Mouse (Mus musculus): Measurements from ENCODE around the gene Cog8. TPM values are rescaled to one million over a fixed set of nuclear protein-coding genes. Genes with fewer than 3 reads are reported as not detected.

Gene Cog8
- total and polyA plus RNA-seq, 3 experiments, result 27.0 to 27.2 TPM; not detected in 1

DNA sequence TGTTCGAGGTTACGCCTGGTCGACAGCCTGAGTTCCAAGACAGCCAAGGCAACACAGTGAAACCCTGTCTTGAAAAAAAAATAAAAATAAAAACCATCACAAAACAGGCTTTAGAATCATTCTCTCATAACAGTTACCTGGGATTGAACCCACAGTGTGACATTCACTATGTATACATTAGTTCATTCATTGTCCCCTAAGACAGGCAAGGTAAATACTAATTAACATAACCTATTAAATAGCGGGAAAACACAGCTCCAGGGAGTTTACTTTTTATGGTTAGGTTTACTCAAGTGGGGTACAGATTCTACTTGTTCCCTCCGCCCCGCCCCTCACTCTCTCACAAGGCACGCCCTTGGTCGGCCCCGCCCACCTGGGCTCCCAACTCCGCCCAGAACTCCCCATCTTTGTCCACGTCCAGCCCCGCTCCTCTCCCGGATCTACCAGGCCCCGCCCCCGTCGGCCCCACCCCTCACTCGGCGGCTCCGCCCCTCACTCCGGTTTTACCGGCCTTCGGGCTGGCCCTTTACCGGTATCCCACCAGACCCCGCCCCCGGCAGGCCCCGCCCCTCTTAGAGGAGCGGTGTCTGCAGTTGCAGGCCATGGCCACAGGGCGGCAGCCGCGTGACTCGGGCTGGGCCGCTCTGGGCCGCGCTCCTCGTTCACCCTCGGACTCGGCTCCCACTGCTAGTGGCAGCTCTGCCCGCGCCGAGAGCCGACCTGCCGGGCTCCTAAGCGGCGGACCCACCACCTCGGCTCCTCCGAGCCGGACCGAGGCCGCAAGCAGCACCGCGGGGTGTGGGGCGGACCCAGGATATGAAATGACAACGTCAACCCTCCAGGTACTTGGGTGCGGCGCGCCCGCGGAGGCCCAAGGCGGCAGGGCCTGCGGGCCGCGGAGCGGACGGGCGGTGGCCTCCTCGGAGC is 25.6 kb downstream of the Cog8 start, which contains the start of gene Vps4a (continued):
- TF ChIP-seq USF1 (IDR thresholded peaks at IDR 0.05; ENCODE audit: low read depth, low read length) (peak; percentile 44), POLR2A (IDR thresholded peaks at IDR 0.05; ENCODE audit: control insufficient read depth in 1 of 2, insufficient read depth in 1 of 2, low read depth in 1 of 2, low read length in 2 of 2, poor library complexity in 1 of 2) (peak; percentile 78 to 96; a peak in 3 of 4 replicates), RCOR1 (IDR thresholded peaks at IDR 0.05; ENCODE audit: low read depth, low read length) (no peak), KAT2A (conservative IDR thresholded peaks at IDR 0.05; ENCODE audit: low read depth, low read length) (no peak; the same call in 1 of the 2 replicates)

DNA sequence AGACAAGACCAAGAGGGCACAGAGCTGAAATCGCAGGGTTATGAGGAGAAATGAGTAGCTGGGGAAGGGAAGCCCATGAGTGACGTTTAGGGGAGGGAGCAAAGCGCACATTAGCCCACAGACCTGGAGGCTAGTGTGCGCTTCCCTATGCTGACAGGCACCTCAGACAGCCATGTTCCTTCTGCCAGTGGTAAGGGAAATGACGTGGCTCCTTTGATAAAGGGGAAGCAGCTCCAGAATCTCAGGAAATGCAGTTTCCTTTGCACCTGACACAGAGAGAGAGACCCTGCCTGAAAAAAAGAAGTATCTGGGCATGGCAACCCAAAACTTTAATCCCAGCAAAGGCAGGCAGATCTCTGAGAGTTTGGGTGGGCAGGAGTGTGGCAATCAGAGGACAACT is 26.4 kb downstream of the Cog8 start:
- Histone ChIP-seq H3K36me3 (ENCODE audit: control insufficient read depth in 1 of 2, insufficient read depth in 2 of 2, low read length in 2 of 2) (peaks cover 0 to 22% of the 10 kb centered on the region in 2 experiments; a peak in 2 of 4 replicates), H3K4me3 (ENCODE audit: control insufficient read depth in 1 of 2, insufficient read depth in 1 of 2, low read depth in 2 of 2, low read length in 2 of 2) (no peak overlapping the region; a peak in 2 of 4 replicates), H3K27ac (ENCODE audit: control insufficient read depth, low read depth, low read length) (peak overlapping the region; percentile 62), H3K27me3 (ENCODE audit: control insufficient read depth in 1 of 2, insufficient read depth in 2 of 2, low read length in 2 of 2) (no peaks in the 10 kb centered on the region), H3K9me3 (replicated peaks; ENCODE audit: insufficient read depth, low read length) (no peaks in the 10 kb centered on the region), H3K4me1 (ENCODE audit: control insufficient read depth in 1 of 2, insufficient read depth in 2 of 2, low read length in 2 of 2) (peaks cover 0 to 20% of the 10 kb centered on the region in 2 experiments; a peak in 3 of 4 replicates), H3K9ac (ENCODE audit: control insufficient read depth, low read depth, low read length, poor library complexity, severe bottlenecking) (peak overlapping the region; percentile 30), H3K79me2 (ENCODE audit: control insufficient read depth, insufficient read depth, low read length, poor library complexity) (peaks cover 12% of the 10 kb centered on the region)
- peak; percentile 74 for DNase-seq (ENCODE audit: low read depth, low spot score)
- no peak for TF ChIP-seq KAT2A (conservative IDR thresholded peaks at IDR 0.05; ENCODE audit: low read depth, low read length)
- TF ChIP-seq POLR2AphosphoS2 (IDR thresholded peaks at IDR 0.05; ENCODE audit: low read length), result no peak
- TF ChIP-seq MXI1 (IDR thresholded peaks at IDR 0.05; ENCODE audit: low read depth, low read length), result no peak
- no peak for TF ChIP-seq TAL1 (IDR thresholded peaks at IDR 0.05; ENCODE audit: low read length)
- peak; percentile 52 for TF ChIP-seq GATA1 (IDR thresholded peaks at IDR 0.05; ENCODE audit: low read depth, low read length)
- no peak for TF ChIP-seq USF2 (IDR thresholded peaks at IDR 0.05; ENCODE audit: borderline replicate concordance in 1 of 2, insufficient read depth in 1 of 2, low read depth in 1 of 2, low read length in 2 of 2)
- TF ChIP-seq NRF1 (IDR thresholded peaks at IDR 0.05; ENCODE audit: insufficient read depth, low read depth, low read length, poor library complexity, severe bottlenecking), result no peak
- TF ChIP-seq POLR2A (IDR thresholded peaks at IDR 0.05; ENCODE audit: control insufficient read depth in 1 of 2, insufficient read depth in 1 of 2, low read depth in 1 of 2, low read length in 2 of 2, poor library complexity in 1 of 2), result peak in 1 of 2 experiments; percentile 44; a peak in 1 of 4 replicates
- TF ChIP-seq ELF1 (IDR thresholded peaks at IDR 0.05; ENCODE audit: low read depth, low read length), result peak; percentile 39; the same call in 1 of the 2 replicates
- TF ChIP-seq SMC3 (IDR thresholded peaks at IDR 0.05; ENCODE audit: low read depth, low read length), result no peak; the same call in 1 of the 2 replicates
- peak; percentile 28 to 44; a peak in 1 of 4 replicates for TF ChIP-seq EP300 (IDR thresholded peaks at IDR 0.05; ENCODE audit: low read depth in 1 of 2, low read length in 2 of 2)
- TF ChIP-seq CHD2 (IDR thresholded peaks at IDR 0.05; ENCODE audit: low read length), result no peak
- no peak for TF ChIP-seq POLR2AphosphoS5 (IDR thresholded peaks at IDR 0.05; ENCODE audit: borderline replicate concordance, low read depth, low read length)
- TF ChIP-seq NELFE (IDR thresholded peaks at IDR 0.05; ENCODE audit: low read depth, low read length), result peak; percentile 48
- no peak for TF ChIP-seq RAD21 (IDR thresholded peaks at IDR 0.05; ENCODE audit: low read depth, low read length)
- no peak for TF ChIP-seq E2F4 (IDR thresholded peaks at IDR 0.05; ENCODE audit: borderline replicate concordance, low read depth, low read length)
- no peak for TF ChIP-seq USF1 (IDR thresholded peaks at IDR 0.05; ENCODE audit: low read depth, low read length)
- no peak for TF ChIP-seq MYB (IDR thresholded peaks at IDR 0.05; ENCODE audit: low read depth, low read length)
- 0 out of 2 replicates have a peak, but pooled peaks have one; percentile 34 for TF ChIP-seq MAX (IDR thresholded peaks at IDR 0.05; ENCODE audit: low read length)
- no peak for TF ChIP-seq ZC3H11A (IDR thresholded peaks at IDR 0.05; ENCODE audit: low read depth, low read length)
- no peak for TF ChIP-seq CTCF (IDR thresholded peaks at IDR 0.05 in 2 of 3, conservative IDR thresholded peaks at IDR 0.05 in 1 of 3; ENCODE audit: control insufficient read depth in 1 of 3, insufficient read depth in 1 of 3, low read depth in 2 of 3, low read length in 3 of 3, poor library complexity in 1 of 3, severe bottlenecking in 1 of 3)
- TF ChIP-seq MAZ (IDR thresholded peaks at IDR 0.05; ENCODE audit: low read depth, low read length), result no peak
- TF ChIP-seq ZKSCAN1 (IDR thresholded peaks at IDR 0.05; ENCODE audit: low read depth, low read length), result no peak
- TF ChIP-seq CHD1 (IDR thresholded peaks at IDR 0.05; ENCODE audit: low read depth, low read length), result no peak
- no peak for TF ChIP-seq ZNF384 (IDR thresholded peaks at IDR 0.05; ENCODE audit: low read depth, low read length)
- TF ChIP-seq SIN3A (IDR thresholded peaks at IDR 0.05; ENCODE audit: low read length), result no peak
- no peak for TF ChIP-seq RCOR1 (IDR thresholded peaks at IDR 0.05; ENCODE audit: low read depth, low read length)
- TF ChIP-seq ETS1 (IDR thresholded peaks at IDR 0.05; ENCODE audit: low read depth, low read length), result peak; percentile 56
- TF ChIP-seq JUND (IDR thresholded peaks at IDR 0.05; ENCODE audit: low read depth, low read length), result no peak
- TF ChIP-seq UBTF (IDR thresholded peaks at IDR 0.05; ENCODE audit: borderline replicate concordance, insufficient read depth, low read depth, low read length), result no peak
- TF ChIP-seq TCF12 (IDR thresholded peaks at IDR 0.05; ENCODE audit: low read depth, low read length), result no peak; the same call in 1 of the 2 replicates
- no peak for TF ChIP-seq ZMIZ1 (IDR thresholded peaks at IDR 0.05; ENCODE audit: low read depth, low read length)

All from MEL (cell line).